Mouse (Mus musculus) heart, adult 2 months (tissue): Measurements from ENCODE around the gene Arf6.

Experiments
- CTCF ChIP-seq: fragments of 200-600 bp; IDR thresholded peaks from 2 replicates; pipeline ENCODE4 v1.8.1; 2022; ENCODE audit warnings: antibody characterized with exemption, mild to moderate bottlenecking, moderate library complexity
- EP300 ChIP-seq: fragments of 200-500 bp; IDR thresholded peaks from 2 replicates; pipeline ENCODE4 v1.6.1; 2011; ENCODE audit warnings: low read depth, low read length, control low read depth; ENCODE audit not compliant: insufficient read depth
- POLR2A ChIP-seq: fragments of 200-500 bp; IDR thresholded peaks from 2 replicates; pipeline ENCODE4 v1.6.1; 2011; ENCODE audit warnings: mild to moderate bottlenecking, low read depth, low read length, control low read depth; ENCODE audit not compliant: insufficient read depth

DNA sequence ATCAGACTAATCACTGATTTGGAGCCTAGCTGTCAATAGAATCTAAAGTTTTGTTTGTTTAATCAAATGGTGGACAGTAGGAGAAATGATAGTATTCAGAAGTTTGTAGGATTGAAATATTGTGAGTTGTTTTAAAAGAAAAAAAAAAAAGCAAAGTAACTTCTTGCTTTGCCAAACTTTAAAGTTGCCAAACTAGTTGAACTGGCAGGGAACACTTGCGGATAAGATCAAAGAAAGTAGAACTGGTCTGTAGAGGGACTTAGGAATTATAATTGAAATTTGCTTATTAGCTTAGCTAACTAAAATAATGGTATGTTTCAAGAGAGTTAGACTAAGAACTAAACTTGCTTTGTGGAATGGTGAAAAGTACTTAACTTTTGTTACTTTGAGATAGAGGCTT, 5.2 kb downstream of the Arf6 start:
- TF ChIP-seq POLR2A (no peak), EP300 (no peak), CTCF (no peak)
